Mouse (Mus musculus): ENCODE measurements around the gene Fuca1.

DNA sequence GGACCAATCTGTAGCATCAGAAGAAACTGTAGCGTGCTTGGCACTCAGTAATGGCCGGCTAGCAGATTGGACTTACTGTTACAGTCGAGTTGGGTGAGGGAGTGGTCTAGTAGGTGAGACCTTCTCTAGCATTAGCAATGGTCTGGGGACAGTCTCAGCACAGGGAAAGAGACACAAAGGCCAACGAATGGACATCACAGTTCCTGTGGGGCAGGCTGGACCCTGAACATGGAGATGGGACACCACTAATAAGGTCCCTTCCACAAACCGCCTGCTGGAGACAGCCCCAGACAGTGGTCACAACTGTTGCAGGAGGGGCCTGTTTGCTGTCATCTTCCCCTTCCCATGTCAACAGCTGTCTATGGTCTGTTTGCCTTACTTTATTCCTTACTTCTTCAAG, 41.2 kb downstream of the Fuca1 start:
- TF ChIP-seq CTCF (IDR thresholded peaks at IDR 0.05; ENCODE audit: insufficient read depth, low read depth, low read length) (no peak), POLR2A (IDR thresholded peaks at IDR 0.05; ENCODE audit: insufficient read depth, low read depth, low read length) (no peak)
